Mouse (Mus musculus): ENCODE measurements around the gene Cdc26.
A peak's percentile ranks its signal among the peaks of the same experiment; 100 is the strongest.

Cdc26 gene

GRCm38 (mm10) chr4:62361571-62361970, 46.9 kb downstream of the Cdc26 start:
- no peak for DNase-seq (ENCODE audit: low spot score in 2 of 2)

- DNase-seq (ENCODE audit: low spot score in 2 of 2): peak in 1 of 2 experiments; percentile 3
Measured at GRCm38 (mm10) chr4:62360805-62361455, 47.5 kb downstream of the Cdc26 start.

GRCm38 (mm10) chr4:62360088-62360804, 48.2 kb downstream of the Cdc26 start, which contains the start of the genes Fkbp15 and Slc31a1:
Gene Fkbp15, minus strand, starts transcription at chr4:62360548.
Gene Slc31a1, plus strand, starts transcription at chr4:62360727.
- peak; percentile 87 to 95 for DNase-seq (ENCODE audit: low spot score in 2 of 2)

GRCm38 (mm10) chr4:62359256-62359775, 49.1 kb downstream of the Cdc26 start:
- DNase-seq (ENCODE audit: low spot score in 2 of 2): no peak

GRCm38 (mm10) chr4:62357631-62358148, 50.8 kb downstream of the Cdc26 start:
- DNase-seq (ENCODE audit: low spot score in 2 of 2): no peak

- no peak for DNase-seq (ENCODE audit: low spot score in 2 of 2)
Measured at GRCm38 (mm10) chr4:62349371-62349770, 59.1 kb downstream of the Cdc26 start.

- no peak for DNase-seq (ENCODE audit: low spot score in 2 of 2)
Measured at GRCm38 (mm10) chr4:62348329-62348705, 60.1 kb downstream of the Cdc26 start.

- DNase-seq (ENCODE audit: low spot score in 2 of 2): no peak
Measured at GRCm38 (mm10) chr4:62347605-62348328, 60.7 kb downstream of the Cdc26 start.

- no peak for DNase-seq (ENCODE audit: low spot score in 2 of 2)
Measured at GRCm38 (mm10) chr4:62345827-62346226, 62.6 kb downstream of the Cdc26 start.

GRCm38 (mm10) chr4:62344000-62344399, 64.4 kb downstream of the Cdc26 start:
- DNase-seq (ENCODE audit: low spot score in 2 of 2): no peak

- DNase-seq (ENCODE audit: low spot score in 2 of 2): no peak
Measured at GRCm38 (mm10) chr4:62338536-62338935, 69.9 kb downstream of the Cdc26 start.
